Mouse (Mus musculus) CD8-positive naive resting alpha-beta T cell, adult 57 days (primary cell): ENCODE data around the gene Agpat4. TPM values are rescaled to one million over a fixed set of nuclear protein-coding genes. Genes with fewer than 3 reads are reported as not detected.

Source experiments
- total RNA-seq: library from RNA; stranded (reverse); gene quantifications from one replicate; pipeline ENCODE4 v1.2.4, GENCODE M21; 2023

Gene Agpat4
- 23.9 TPM for total RNA-seq

GRCm38 (mm10) chr17:12118561-12118925, at the start of gene Agpat4:
Gene Agpat4 (plus strand): TSS chr17:12118704.

Other genes starting within 250 kb of the Agpat4 start
- gene Map3k4, start 200.1 kb downstream of the Agpat4 start, total RNA-seq = 39.3 TPM